Mouse (Mus musculus) embryonic stem cell, embryonic (primary cell): ENCODE measurements around the gene Prr3.

Experiments used
- CTCF ChIA-PET, 4 experiments: fragments of 300-600 bp in 2 of 4; fragments of 350-600 bp in 2 of 4; sonication (Branson Sonifier 250); formaldehyde crosslinking; loops; one replicate each; lab custom pipeline; 2022; ENCODE audit warnings: inconsistent platforms in 2 of 4; lab: Charles Lee
- POLR2A ChIA-PET, 4 experiments: fragments of 300-600 bp in 2 of 4; fragments of 350-600 bp in 2 of 4; sonication (Branson Sonifier 250); formaldehyde crosslinking; loops; one replicate each; lab custom pipeline; 2022; ENCODE audit warnings: antibody characterized with exemption in 4 of 4, inconsistent platforms in 1 of 4; lab: Charles Lee

The Prr3 gene

GRCm38 (mm10) chr17:35979401-35980362 lies at the start of gene Prr3, which contains the start of gene Gnl1:
Prr3 (minus strand) TSS chr17:35980236.
Gnl1 (plus strand) TSS chr17:35979851.
- ChIA-PET CTCF (interaction anchor here in 3 of 4 experiments (0.9 to 6.1 kb wide), 8 partner anchors 12 to 81 kb away, joined by 3 to 46 read pairs (median 4); partner anchors contain the start of gene Mrps18b (in 1 of the 3)), POLR2A (interaction anchor here (0.6 to 7.7 kb wide), 45 partner anchors 8 to 312 kb away, joined by 3 to 56 read pairs (median 4); partner anchors contain the start of genes Abcf1 (in 3 of the 4), Ier3 (in 2 of the 4), Mdc1 (in 2 of the 4) and Mrps18b (in 1 of the 4))

- CTCF ChIA-PET: no interaction called here
- POLR2A ChIA-PET: no interaction called here
Observed at GRCm38 (mm10) chr17:36028879-36029619, 49.0 kb upstream of the Prr3 start.

GRCm38 (mm10) chr17:36027663-36028062 lies 47.6 kb upstream of the Prr3 start:
- POLR2A ChIA-PET: no interaction called here
- CTCF ChIA-PET: no interaction called here

- CTCF ChIA-PET: interaction anchor here in 1 of 4 experiments (0.8 kb wide), 1 partner anchor 32 kb away, joined by 3 read pairs; no protein-coding TSS in a partner anchor
Observed at GRCm38 (mm10) chr17:36025901-36026300, 45.9 kb upstream of the Prr3 start.

GRCm38 (mm10) chr17:36025197-36025596 lies 45.2 kb upstream of the Prr3 start:
- ChIA-PET POLR2A (interaction anchor here in 1 of 4 experiments (1.0 kb wide), 1 partner anchor 107 kb away, joined by 4 read pairs; no protein-coding TSS in a partner anchor), CTCF (interaction anchor here in 1 of 4 experiments (0.8 kb wide), 1 partner anchor 31 kb away, joined by 3 read pairs; no protein-coding TSS in a partner anchor)

More at GRCm38 (mm10) chr17:36025901-36026300, 45.9 kb upstream of the Prr3 start:
- POLR2A ChIA-PET: no interaction called here

- ChIA-PET CTCF (interaction anchor here in 1 of 4 experiments (0.5 kb wide), 1 partner anchor 31 kb away, joined by 3 read pairs; no protein-coding TSS in a partner anchor), POLR2A (no interaction called here)
Observed at GRCm38 (mm10) chr17:36023710-36024654, 43.9 kb upstream of the Prr3 start.

GRCm38 (mm10) chr17:36022922-36023321 lies 42.9 kb upstream of the Prr3 start:
- CTCF ChIA-PET: interaction anchor here in 1 of 4 experiments (0.5 kb wide), 1 partner anchor 30 kb away, joined by 3 read pairs; no protein-coding TSS in a partner anchor
- POLR2A ChIA-PET: no interaction called here

- POLR2A ChIA-PET: no interaction called here
- CTCF ChIA-PET: no interaction called here
Observed at GRCm38 (mm10) chr17:36022098-36022497, 42.1 kb upstream of the Prr3 start.

GRCm38 (mm10) chr17:36021309-36021708 lies 41.3 kb upstream of the Prr3 start:
- ChIA-PET POLR2A (interaction anchor here in 2 of 4 experiments (0.9 to 2.6 kb wide), 10 partner anchors 10 to 103 kb away, joined by 3 to 15 read pairs (median 4); no protein-coding TSS in a partner anchor), CTCF (interaction anchor here in 3 of 4 experiments (0.9 to 2.3 kb wide), 9 partner anchors 10 to 93 kb away, joined by 3 to 10 read pairs (median 4); no protein-coding TSS in a partner anchor)

- POLR2A ChIA-PET: interaction anchor here in 2 of 4 experiments (0.6 to 2.6 kb wide), 20 partner anchors 11 to 329 kb away, joined by 3 to 15 read pairs (median 4); no protein-coding TSS in a partner anchor
- CTCF ChIA-PET: interaction anchor here (0.5 to 2.3 kb wide), 16 partner anchors 11 to 385 kb away, joined by 3 to 10 read pairs (median 3); no protein-coding TSS in a partner anchor
Observed at GRCm38 (mm10) chr17:36020191-36021073, 40.4 kb upstream of the Prr3 start, which contains the start of gene H2-T24. H2-T24 (minus strand) TSS chr17:36020560.

GRCm38 (mm10) chr17:36019519-36019918 lies 39.5 kb upstream of the Prr3 start:
- CTCF ChIA-PET: interaction anchor here in 2 of 4 experiments (0.7 to 2.3 kb wide), 6 partner anchors 15 to 80 kb away, joined by 3 to 8 read pairs (median 6); no protein-coding TSS in a partner anchor
- POLR2A ChIA-PET: interaction anchor here in 2 of 4 experiments (0.6 to 2.6 kb wide), 8 partner anchors 14 to 35 kb away, joined by 3 to 15 read pairs (median 4); no protein-coding TSS in a partner anchor

- POLR2A ChIA-PET: interaction anchor here in 1 of 4 experiments (2.3 to 2.6 kb wide), 2 partner anchors 14 to 16 kb away, joined by 10 to 15 read pairs; no protein-coding TSS in a partner anchor
- CTCF ChIA-PET: interaction anchor here in 2 of 4 experiments (0.7 to 2.3 kb wide), 3 partner anchors 22 to 42 kb away, joined by 4 to 8 read pairs (median 8); no protein-coding TSS in a partner anchor
Observed at GRCm38 (mm10) chr17:36018979-36019378, 38.9 kb upstream of the Prr3 start.

GRCm38 (mm10) chr17:36017046-36017445 lies 37.0 kb upstream of the Prr3 start:
- ChIA-PET POLR2A (interaction anchor here in 2 of 4 experiments (1.2 to 4.2 kb wide), 2 partner anchors 13 to 14 kb away, joined by 5 to 29 read pairs; no protein-coding TSS in a partner anchor), CTCF (interaction anchor here in 1 of 4 experiments (0.6 to 2.3 kb wide), 5 partner anchors 16 to 876 kb away, joined by 3 to 7 read pairs (median 4); no protein-coding TSS in a partner anchor)

GRCm38 (mm10) chr17:36014977-36015376 lies 34.9 kb upstream of the Prr3 start:
- ChIA-PET POLR2A (interaction anchor here in 2 of 4 experiments (2.8 to 4.2 kb wide), 2 partner anchors 9 to 11 kb away, joined by 10 to 29 read pairs; no protein-coding TSS in a partner anchor), CTCF (interaction anchor here in 1 of 4 experiments (0.5 to 2.4 kb wide), 3 partner anchors 9 to 145 kb away, joined by 3 to 8 read pairs (median 5); no protein-coding TSS in a partner anchor)

- CTCF ChIA-PET: interaction anchor here in 3 of 4 experiments (0.6 to 1.9 kb wide), 6 partner anchors 8 to 749 kb away, joined by 3 to 9 read pairs (median 6); partner anchors contain the start of gene H2-T23 (in 1 of the 3)
- POLR2A ChIA-PET: interaction anchor here (0.6 to 5.1 kb wide), 10 partner anchors 12 to 171 kb away, joined by 3 to 29 read pairs (median 4); partner anchors contain the start of gene H2-T24 (in 1 of the 4)
Observed at GRCm38 (mm10) chr17:36004409-36004808, 24.4 kb upstream of the Prr3 start.
